Mouse (Mus musculus) embryonic facial prominence, embryonic 10.5 days (tissue): Measurements from ENCODE around the gene Shroom3. TPM values are rescaled to one million over a fixed set of nuclear protein-coding genes. Genes with fewer than 3 reads are reported as not detected.
A peak's percentile ranks its signal among the peaks of the same experiment; 100 is the strongest.

ENCODE experiments used
- DNase-seq: peaks from one replicate; pipeline ENCODE4 v3.0.0-alpha.2; 2017; ENCODE audit warnings: low spot score
- H3K27ac ChIP-seq: fragments of 300-500 bp; sonication (generic); replicated peaks from 2 replicates; pipeline ENCODE4 v1.5.1; 2016; ENCODE audit warnings: mild to moderate bottlenecking
- H3K27me3 ChIP-seq: fragments of 300-500 bp; sonication (generic); replicated peaks from 2 replicates; pipeline ENCODE4 v1.6.1; 2016; ENCODE audit warnings: low read depth, mild to moderate bottlenecking; ENCODE audit not compliant: poor library complexity, severe bottlenecking
- H3K36me3 ChIP-seq: fragments of 300-500 bp; sonication (generic); replicated peaks from 2 replicates; pipeline ENCODE4 v1.6.1; 2016; ENCODE audit warnings: mild to moderate bottlenecking, moderate library complexity
- H3K4me1 ChIP-seq: fragments of 300-500 bp; sonication (generic); 2 replicates; pipeline ENCODE4 v1.6.1; 2016
- H3K4me3 ChIP-seq: fragments of 300-500 bp; sonication (generic); 2 replicates; pipeline ENCODE4 v1.5.1; 2016; ENCODE audit warnings: mild to moderate bottlenecking, moderate library complexity
- H3K9me3 ChIP-seq: fragments of 300-500 bp; sonication (generic); 2 replicates; pipeline ENCODE4 v1.6.1; 2016; ENCODE audit warnings: mild to moderate bottlenecking
- WGBS: fragments of 180-500 bp; shearing (Covaris S2); methylation state at CpG from one replicate; pipeline ENCODE4 v1.1.7; 2016; 5-methylcytosine and 5-hydroxymethylcytosine counted together
- polyA plus RNA-seq: library from polyadenylated mRNA; unstranded; fragments of >200 nt; fragmentation: Nextera tagmentation; extraction: Ambion mirVana; gene quantifications from 2 replicates; pipeline ENCODE4 v1.2.1, GENCODE M21; 2016

Shroom3 gene
- polyA plus RNA-seq, 1 experiment from 2014 or later = 4.8 TPM

GRCm38 (mm10) chr5:92763546-92763952 is 80.3 kb downstream of the Shroom3 start:
- H3K27ac ChIP-seq = no peak overlapping the region
- no peaks in the 10 kb centered on the region for H3K9me3 ChIP-seq
- peak; percentile 35 for DNase-seq
- WGBS = 31% methylated on average over 4 of the region's 4 CpGs
- H3K4me1 ChIP-seq = peaks cover 34% of the 10 kb centered on the region
- no peak overlapping the region for H3K4me3 ChIP-seq
- no peaks in the 10 kb centered on the region for H3K36me3 ChIP-seq
- H3K27me3 ChIP-seq = no peaks in the 10 kb centered on the region

GRCm38 (mm10) chr5:92766301-92766700 is 83.1 kb downstream of the Shroom3 start:
- Histone ChIP-seq H3K4me1 (peaks cover 34% of the 10 kb centered on the region), H3K36me3 (no peaks in the 10 kb centered on the region), H3K27me3 (no peaks in the 10 kb centered on the region), H3K9me3 (peaks cover 3% of the 10 kb centered on the region; the same call in 1 of the 2 replicates), H3K4me3 (no peak overlapping the region), H3K27ac (no peak overlapping the region)
- DNase-seq = no peak
- WGBS = 74% methylated on average over 4 of the region's 4 CpGs

GRCm38 (mm10) chr5:92767194-92767777 is 84.1 kb downstream of the Shroom3 start:
- Histone ChIP-seq H3K9me3 (peaks cover 3% of the 10 kb centered on the region; the same call in 1 of the 2 replicates), H3K4me1 (peaks cover 28% of the 10 kb centered on the region), H3K27ac (no peak overlapping the region), H3K27me3 (no peaks in the 10 kb centered on the region), H3K36me3 (no peaks in the 10 kb centered on the region), H3K4me3 (no peak overlapping the region)
- no peak for DNase-seq
- 59% methylated on average over 7 of the region's 7 CpGs for WGBS

- H3K27me3 ChIP-seq = no peaks in the 10 kb centered on the region
- WGBS = 58% methylated on average over 6 of the region's 6 CpGs
Measured at GRCm38 (mm10) chr5:92767857-92768291, 84.6 kb downstream of the Shroom3 start.

GRCm38 (mm10) chr5:92773821-92774220 is 90.6 kb downstream of the Shroom3 start:
- Histone ChIP-seq H3K27me3 (no peaks in the 10 kb centered on the region), H3K4me3 (no peak overlapping the region), H3K27ac (no peak overlapping the region), H3K9me3 (peaks cover 3% of the 10 kb centered on the region; the same call in 1 of the 2 replicates), H3K36me3 (no peaks in the 10 kb centered on the region), H3K4me1 (no peaks in the 10 kb centered on the region)
- no peak for DNase-seq
- WGBS = 79% methylated on average over 3 of the region's 3 CpGs

More at GRCm38 (mm10) chr5:92767857-92768291, 84.6 kb downstream of the Shroom3 start:
- H3K36me3 ChIP-seq = no peaks in the 10 kb centered on the region
- peaks cover 22% of the 10 kb centered on the region for H3K4me1 ChIP-seq
- DNase-seq = no peak
- H3K9me3 ChIP-seq = peaks cover 3% of the 10 kb centered on the region; the same call in 1 of the 2 replicates
- no peak overlapping the region for H3K4me3 ChIP-seq
- H3K27ac ChIP-seq = no peak overlapping the region

GRCm38 (mm10) chr5:92774419-92774818 is 91.2 kb downstream of the Shroom3 start:
- Histone ChIP-seq H3K4me1 (no peaks in the 10 kb centered on the region), H3K9me3 (peaks cover 2% of the 10 kb centered on the region; the same call in 1 of the 2 replicates), H3K27me3 (no peaks in the 10 kb centered on the region), H3K36me3 (no peaks in the 10 kb centered on the region), H3K4me3 (no peak overlapping the region), H3K27ac (no peak overlapping the region)
- DNase-seq = no peak
- 77% methylated on average over 2 of the region's 2 CpGs for WGBS

- DNase-seq = no peak
- H3K27me3 ChIP-seq = no peaks in the 10 kb centered on the region
- H3K27ac ChIP-seq = no peak overlapping the region
- H3K36me3 ChIP-seq = no peaks in the 10 kb centered on the region
- no peaks in the 10 kb centered on the region for H3K9me3 ChIP-seq
- no peak overlapping the region for H3K4me3 ChIP-seq
- 95% methylated on average over 3 of the region's 3 CpGs for WGBS
- H3K4me1 ChIP-seq = no peaks in the 10 kb centered on the region
Measured at GRCm38 (mm10) chr5:92774893-92775292, 91.7 kb downstream of the Shroom3 start.

GRCm38 (mm10) chr5:92778395-92778794 is 95.2 kb downstream of the Shroom3 start:
- peaks cover 7% of the 10 kb centered on the region; the same call in 1 of the 2 replicates for H3K9me3 ChIP-seq
- peaks cover 7% of the 10 kb centered on the region for H3K36me3 ChIP-seq
- 74% methylated on average over 8 of the region's 8 CpGs for WGBS
- peaks cover 3% of the 10 kb centered on the region for H3K4me1 ChIP-seq
- DNase-seq = no peak
- H3K27me3 ChIP-seq = no peaks in the 10 kb centered on the region
- no peak overlapping the region for H3K4me3 ChIP-seq
- no peak overlapping the region for H3K27ac ChIP-seq

GRCm38 (mm10) chr5:92781082-92781481 is 97.8 kb downstream of the Shroom3 start:
- peaks cover 17% of the 10 kb centered on the region for H3K4me1 ChIP-seq
- DNase-seq = no peak
- peaks cover 7% of the 10 kb centered on the region; the same call in 1 of the 2 replicates for H3K9me3 ChIP-seq
- no peak overlapping the region for H3K27ac ChIP-seq
- H3K36me3 ChIP-seq = peaks cover 7% of the 10 kb centered on the region
- no peaks in the 10 kb centered on the region for H3K27me3 ChIP-seq
- H3K4me3 ChIP-seq = no peak overlapping the region

GRCm38 (mm10) chr5:92784037-92784860 is 101.0 kb downstream of the Shroom3 start:
- H3K27ac ChIP-seq = no peak overlapping the region
- peaks cover 7% of the 10 kb centered on the region; the same call in 1 of the 2 replicates for H3K9me3 ChIP-seq
- H3K27me3 ChIP-seq = no peaks in the 10 kb centered on the region
- peak; percentile 21 for DNase-seq
- H3K4me3 ChIP-seq = no peak overlapping the region
- peaks cover 21% of the 10 kb centered on the region for H3K4me1 ChIP-seq
- H3K36me3 ChIP-seq = peaks cover 7% of the 10 kb centered on the region
- WGBS = 47% methylated on average over 6 of the region's 6 CpGs

GRCm38 (mm10) chr5:92785870-92786436 is 102.7 kb downstream of the Shroom3 start:
- H3K27ac ChIP-seq = no peak overlapping the region
- no peak overlapping the region for H3K4me3 ChIP-seq
- H3K27me3 ChIP-seq = no peaks in the 10 kb centered on the region
- peaks cover 21% of the 10 kb centered on the region for H3K4me1 ChIP-seq
- peaks cover 4% of the 10 kb centered on the region; the same call in 1 of the 2 replicates for H3K36me3 ChIP-seq
- WGBS = 91% methylated on average over 11 of the region's 11 CpGs
- peaks cover 4% of the 10 kb centered on the region; the same call in 1 of the 2 replicates for H3K9me3 ChIP-seq
- DNase-seq = no peak

GRCm38 (mm10) chr5:92788990-92789389 is 105.8 kb downstream of the Shroom3 start:
- 68% methylated on average over 8 of the region's 8 CpGs for WGBS
- DNase-seq = no peak
- H3K36me3 ChIP-seq = no peaks in the 10 kb centered on the region
- H3K4me3 ChIP-seq = no peak overlapping the region
- H3K27ac ChIP-seq = no peak overlapping the region
- peaks cover 12% of the 10 kb centered on the region for H3K4me1 ChIP-seq
- no peaks in the 10 kb centered on the region for H3K9me3 ChIP-seq
- no peaks in the 10 kb centered on the region for H3K27me3 ChIP-seq
